Mouse (Mus musculus): ENCODE data around the gene Cd93.

The Cd93 gene

GRCm38 (mm10) chr2:148442710-148443109 lies 653 bp downstream of the Cd93 start:
- DNase-seq (ENCODE audit: low read depth, low spot score), result no peak

GRCm38 (mm10) chr2:148442172-148442571 lies 1.2 kb downstream of the Cd93 start:
- no peak for DNase-seq (ENCODE audit: low read depth, low spot score)

GRCm38 (mm10) chr2:148441421-148441820 lies 1.9 kb downstream of the Cd93 start:
- DNase-seq (ENCODE audit: low read depth, low spot score), result no peak

- DNase-seq (ENCODE audit: low read depth, low spot score), result no peak
These were observed 3.6 kb downstream of the Cd93 start for GRCm38 (mm10) chr2:148439691-148440276.

GRCm38 (mm10) chr2:148436285-148436684 lies 7.1 kb downstream of the Cd93 start:
- no peak for DNase-seq (ENCODE audit: low read depth, low spot score)

- DNase-seq (ENCODE audit: low read depth, low spot score), result no peak
These were observed 11.0 kb downstream of the Cd93 start for GRCm38 (mm10) chr2:148432346-148432745.

- DNase-seq (ENCODE audit: low read depth, low spot score), result no peak
These were observed 12.4 kb downstream of the Cd93 start for GRCm38 (mm10) chr2:148430941-148431340.

GRCm38 (mm10) chr2:148429001-148429505 lies 14.3 kb downstream of the Cd93 start:
- no peak for DNase-seq (ENCODE audit: low read depth, low spot score)

GRCm38 (mm10) chr2:148428523-148428922 lies 14.8 kb downstream of the Cd93 start:
- no peak for DNase-seq (ENCODE audit: low read depth, low spot score)

GRCm38 (mm10) chr2:148427553-148427952 lies 15.8 kb downstream of the Cd93 start:
- DNase-seq (ENCODE audit: low read depth, low spot score), result no peak

- no peak for DNase-seq (ENCODE audit: low read depth, low spot score)
These were observed 17.5 kb downstream of the Cd93 start for GRCm38 (mm10) chr2:148425709-148426382.

GRCm38 (mm10) chr2:148421706-148422105 lies 21.7 kb downstream of the Cd93 start:
- no peak for DNase-seq (ENCODE audit: low read depth, low spot score)

- no peak for DNase-seq (ENCODE audit: low read depth, low spot score)
These were observed 22.3 kb downstream of the Cd93 start for GRCm38 (mm10) chr2:148421112-148421511.

GRCm38 (mm10) chr2:148419776-148420175 lies 23.6 kb downstream of the Cd93 start:
- DNase-seq (ENCODE audit: low read depth, low spot score), result no peak

GRCm38 (mm10) chr2:148419151-148419550 lies 24.2 kb downstream of the Cd93 start:
- DNase-seq (ENCODE audit: low read depth, low spot score), result no peak

GRCm38 (mm10) chr2:148409821-148410220 lies 33.5 kb downstream of the Cd93 start:
- no peak for DNase-seq (ENCODE audit: low read depth, low spot score)

- DNase-seq (ENCODE audit: low read depth, low spot score), result peak; percentile 34
These were observed 34.2 kb downstream of the Cd93 start for GRCm38 (mm10) chr2:148409141-148409540.

GRCm38 (mm10) chr2:148408761-148409120 lies 34.6 kb downstream of the Cd93 start:
- DNase-seq (ENCODE audit: low read depth, low spot score), result no peak

- DNase-seq (ENCODE audit: low read depth, low spot score), result peak; percentile 60
These were observed 35.2 kb downstream of the Cd93 start, which contains the start of gene Thbd for GRCm38 (mm10) chr2:148407870-148408760. Thbd (minus strand) TSS chr2:148408188.

- DNase-seq (ENCODE audit: low read depth, low spot score), result peak; percentile 12
These were observed 36.1 kb downstream of the Cd93 start for GRCm38 (mm10) chr2:148406971-148407869.
